Mouse (Mus musculus): ENCODE measurements at regions not wholly inside any gene's neighbourhood (a gene's known extent, or its start where the extent isn't known, plus 50 kb on each side); places are given as distances from the start of the nearest gene placed in this dataset.

- ATAC-seq, result no peak
Measured at GRCm38 (mm10) chr17:85932360-85933132, 212.4 kb downstream of the Srbd1 start.

GRCm38 (mm10) chr17:85931955-85932354, 213.0 kb downstream of the Srbd1 start:
- ATAC-seq, result no peak

- ATAC-seq, result no peak
Measured at GRCm38 (mm10) chr17:85930789-85931188, 214.2 kb downstream of the Srbd1 start.

GRCm38 (mm10) chr17:85930331-85930730, 214.6 kb downstream of the Srbd1 start:
- ATAC-seq, result no peak

GRCm38 (mm10) chr17:85929699-85930286, 215.2 kb downstream of the Srbd1 start:
- ATAC-seq, result no peak

GRCm38 (mm10) chr17:85928543-85928942, 216.4 kb downstream of the Srbd1 start:
- no peak for ATAC-seq

- ATAC-seq, result no peak
Measured at GRCm38 (mm10) chr17:85927261-85927660, 217.7 kb downstream of the Srbd1 start.

- no peak for ATAC-seq
Measured at GRCm38 (mm10) chr17:85926044-85926443, 218.9 kb downstream of the Srbd1 start.

- ATAC-seq, result no peak
Measured at GRCm38 (mm10) chr17:85921219-85921673, 223.7 kb downstream of the Srbd1 start.

- no peak for ATAC-seq
Measured at GRCm38 (mm10) chr17:85919868-85920267, 225.1 kb downstream of the Srbd1 start.

GRCm38 (mm10) chr17:85915870-85916269, 227.8 kb upstream of the Six2 start:
- no peak for ATAC-seq

GRCm38 (mm10) chr17:85914062-85914461, 226.0 kb upstream of the Six2 start:
- ATAC-seq, result no peak

- ATAC-seq, result no peak
Measured at GRCm38 (mm10) chr17:85908709-85909108, 220.6 kb upstream of the Six2 start.

GRCm38 (mm10) chr17:85906597-85907187, 218.6 kb upstream of the Six2 start:
- no peak for ATAC-seq

GRCm38 (mm10) chr17:85902575-85902974, 214.5 kb upstream of the Six2 start:
- no peak for ATAC-seq

- no peak for ATAC-seq
Measured at GRCm38 (mm10) chr17:85899096-85899495, 211.0 kb upstream of the Six2 start.

- ATAC-seq, result no peak
Measured at GRCm38 (mm10) chr17:85895978-85896377, 207.9 kb upstream of the Six2 start.

- no peak for ATAC-seq
Measured at GRCm38 (mm10) chr17:85891243-85891642, 203.2 kb upstream of the Six2 start.

- no peak for ATAC-seq
Measured at GRCm38 (mm10) chr17:85889746-85890532, 201.9 kb upstream of the Six2 start.

GRCm38 (mm10) chr17:85888568-85889398, 200.7 kb upstream of the Six2 start:
- no peak for ATAC-seq

GRCm38 (mm10) chr17:85886675-85887074, 198.6 kb upstream of the Six2 start:
- ATAC-seq, result no peak

GRCm38 (mm10) chr17:85886237-85886636, 198.2 kb upstream of the Six2 start:
- ATAC-seq, result no peak

Measured in CD4-positive, CD25-positive, alpha-beta regulatory T cell, adult 4 months (primary cell).